Mouse (Mus musculus) liver, adult 2 months (tissue): ENCODE data around the gene Ola1.

Experiments
- CTCF ChIP-seq: fragments of 200-500 bp; IDR thresholded peaks from 2 replicates; pipeline ENCODE4 v1.5.1; 2011; ENCODE audit warnings: low read depth, low read length, control low read depth
- POLR2A ChIP-seq: fragments of 200-500 bp; IDR thresholded peaks from 2 replicates; pipeline ENCODE4 v1.6.1; 2011; ENCODE audit warnings: low read length, control low read depth; ENCODE audit not compliant: insufficient read depth; ENCODE audit errors: extremely low read depth

DNA sequence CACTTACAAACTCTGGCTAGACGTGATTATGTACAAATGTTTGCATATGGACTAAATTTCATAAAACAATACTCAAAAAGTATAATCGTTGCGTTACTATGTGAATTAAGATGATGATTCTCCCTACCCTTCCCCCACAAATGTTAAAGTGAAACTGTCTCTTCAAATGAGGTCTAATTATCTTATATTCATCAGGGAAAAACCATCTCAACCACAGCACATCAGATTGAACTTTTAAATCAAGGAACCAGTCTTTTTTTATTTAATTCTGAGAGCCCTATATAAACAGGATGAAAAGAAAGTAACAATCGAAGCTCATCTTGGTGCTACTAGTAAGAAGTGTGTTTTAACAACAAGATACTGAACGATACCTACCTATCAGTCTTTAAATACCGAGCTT, 14.4 kb downstream of the Ola1 start:
- TF ChIP-seq CTCF (no peak), POLR2A (no peak)
